Mouse (Mus musculus): ENCODE results near the gene Emc1.

Emc1 gene

GRCm38 (mm10) chr4:139423270-139423669, 70.9 kb downstream of the Emc1 start:
- in situ Hi-C loops (cut with MboI; ENCODE audit: low sequenced_read_pairs) = no loop called here

All from CH12F3 (cell line).